Mouse (Mus musculus): ENCODE measurements around the gene Krt9. TPM values are rescaled to one million over a fixed set of nuclear protein-coding genes. Genes with fewer than 3 reads are reported as not detected.

Gene Krt9
- polyA plus RNA-seq, 1 experiment from 2014 or later: not detected

DNA sequence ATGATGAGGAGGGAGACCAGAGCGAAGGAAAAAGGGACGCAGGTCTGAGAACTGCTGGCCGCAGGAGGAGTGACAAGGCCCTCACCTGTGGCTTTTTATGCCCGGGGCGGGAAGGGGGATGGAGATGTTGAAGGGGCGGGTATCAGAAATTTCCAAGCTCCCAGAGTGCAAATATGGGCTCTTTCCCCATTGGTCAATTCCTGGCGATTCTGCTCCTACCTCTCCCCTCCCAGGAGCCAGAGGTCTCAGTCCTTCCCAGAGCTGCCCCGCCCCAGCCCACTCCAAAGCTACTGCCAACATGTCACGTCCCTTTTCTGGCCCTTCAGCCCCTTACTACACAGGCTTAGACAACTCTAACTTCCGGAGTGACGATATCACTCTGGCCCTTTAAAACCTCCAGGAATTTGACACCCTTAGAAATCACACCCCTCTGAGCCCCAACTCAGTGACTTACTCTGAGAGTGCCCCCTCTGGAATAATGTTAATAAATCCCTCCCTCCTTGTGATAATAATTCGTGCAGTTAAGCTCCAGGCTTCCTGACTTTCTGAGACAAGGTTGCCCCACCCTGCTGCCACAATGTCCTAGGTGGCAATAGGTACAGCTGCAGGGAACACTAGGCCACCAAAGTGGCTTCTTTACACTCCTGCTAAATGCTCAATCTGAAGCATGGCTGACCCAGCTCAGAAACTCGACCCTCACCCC is 47.0 kb downstream of the Krt9 start:
- Histone ChIP-seq H3K36me3 (replicated peaks) (no peaks in the 10 kb centered on the region), H3K4me3 (replicated peaks) (peak overlapping the region; percentile 23), H3K4me2 (peak overlapping the region; percentile 55), H3K9me3 (no peaks in the 10 kb centered on the region), H3K27me3 (peaks cover 42% of the 10 kb centered on the region), H3K27ac (no peak overlapping the region), H3K4me1 (peaks cover 9% of the 10 kb centered on the region), H3K9ac (no peak overlapping the region; the same call in 1 of the 2 replicates)
- ATAC-seq (ENCODE audit: low FRiP score): no peak
- WGBS: 2% methylated on average over 13 of the region's 13 CpGs

DNA sequence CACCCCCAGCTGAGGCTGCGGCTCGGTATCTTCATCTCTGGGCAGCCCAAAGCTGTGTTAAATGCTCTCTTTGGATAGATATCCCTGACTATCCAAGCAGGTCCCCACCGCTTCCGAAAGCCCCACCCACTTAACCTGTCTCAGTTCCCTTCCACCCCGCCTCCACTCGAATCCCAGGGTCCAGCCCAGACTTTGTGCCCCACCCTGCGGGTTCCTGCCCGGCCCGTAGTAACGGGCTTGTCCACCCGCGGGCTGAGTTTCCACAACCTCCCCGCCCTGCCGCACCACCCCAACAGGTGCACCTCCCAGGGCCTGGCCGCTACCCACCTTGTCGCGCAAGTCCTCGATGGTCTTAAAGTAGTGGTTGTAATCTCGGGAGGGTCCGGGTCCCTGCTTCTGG is 47.9 kb downstream of the Krt9 start:
- no peak for ATAC-seq (ENCODE audit: low FRiP score)
- H3K9me3 ChIP-seq: no peaks in the 10 kb centered on the region
- WGBS: under 1% methylated on average over 20 of the region's 20 CpGs

DNA sequence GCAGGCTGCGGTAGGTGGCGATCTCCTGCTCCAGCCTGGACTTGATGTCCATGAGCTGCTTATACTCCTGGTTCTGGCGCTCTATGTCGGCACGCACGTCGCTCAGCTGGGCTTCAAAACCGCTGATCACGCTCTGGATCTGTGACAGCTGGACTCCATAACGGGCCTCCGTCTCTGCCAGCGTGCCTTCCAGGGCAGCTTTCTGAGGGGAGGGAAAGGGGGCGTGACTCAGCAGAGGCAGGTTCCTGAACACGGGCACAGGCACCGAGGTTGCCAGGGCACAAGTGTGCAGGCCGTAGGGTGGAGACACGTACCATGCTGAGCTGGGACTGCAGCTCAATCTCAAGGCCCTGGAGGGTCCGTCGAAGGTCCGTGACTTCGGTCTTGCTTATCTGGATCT is 52.1 kb downstream of the Krt9 start:
- Histone ChIP-seq H3K36me3 (replicated peaks) (no peaks in the 10 kb centered on the region), H3K27me3 (peaks cover 33% of the 10 kb centered on the region), H3K9me3 (no peaks in the 10 kb centered on the region), H3K4me3 (replicated peaks) (no peak overlapping the region), H3K4me2 (no peak overlapping the region), H3K27ac (no peak overlapping the region), H3K4me1 (peaks cover 33% of the 10 kb centered on the region), H3K9ac (no peak overlapping the region)
- WGBS: 89% methylated on average over 21 of the region's 21 CpGs
- ATAC-seq (ENCODE audit: low FRiP score): no peak

More for the DNA sequence above, 47.9 kb downstream of the Krt9 start:
- Histone ChIP-seq H3K36me3 (replicated peaks) (no peaks in the 10 kb centered on the region), H3K9ac (no peak overlapping the region), H3K4me2 (peak overlapping the region; percentile 55), H3K27me3 (peaks cover 42% of the 10 kb centered on the region), H3K4me3 (replicated peaks) (peak overlapping the region; percentile 23), H3K4me1 (peaks cover 9% of the 10 kb centered on the region), H3K27ac (no peak overlapping the region)

DNA sequence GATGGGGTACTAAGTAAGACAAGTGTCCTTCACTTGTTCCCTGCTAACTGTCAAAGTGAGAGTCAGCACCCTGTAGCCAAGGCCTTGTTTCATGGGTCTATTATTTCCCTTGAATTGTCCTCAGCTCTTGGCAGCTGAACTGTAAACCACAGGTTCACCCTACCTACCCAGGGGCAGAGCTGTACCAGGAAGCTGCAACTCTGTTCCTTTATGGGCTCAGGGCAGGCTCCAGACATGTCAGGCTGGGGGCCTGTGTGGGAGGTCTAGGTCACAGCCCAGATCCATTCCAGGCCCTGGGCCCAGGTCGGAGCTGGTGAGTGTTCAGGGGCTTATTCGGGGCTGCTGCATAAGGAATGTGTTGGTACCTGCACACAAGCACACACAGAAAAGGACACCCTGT is 53.7 kb downstream of the Krt9 start:
- no peak overlapping the region for H3K4me3 ChIP-seq (replicated peaks)
- no peak overlapping the region for H3K27ac ChIP-seq
- WGBS: 86% methylated on average over 2 of the region's 2 CpGs
- no peak overlapping the region for H3K4me2 ChIP-seq
- H3K27me3 ChIP-seq: peaks cover 18% of the 10 kb centered on the region
- no peak overlapping the region for H3K9ac ChIP-seq
- H3K36me3 ChIP-seq (replicated peaks): no peaks in the 10 kb centered on the region
- no peak for ATAC-seq (ENCODE audit: low FRiP score)
- H3K4me1 ChIP-seq: peaks cover 24% of the 10 kb centered on the region
- no peaks in the 10 kb centered on the region for H3K9me3 ChIP-seq

DNA sequence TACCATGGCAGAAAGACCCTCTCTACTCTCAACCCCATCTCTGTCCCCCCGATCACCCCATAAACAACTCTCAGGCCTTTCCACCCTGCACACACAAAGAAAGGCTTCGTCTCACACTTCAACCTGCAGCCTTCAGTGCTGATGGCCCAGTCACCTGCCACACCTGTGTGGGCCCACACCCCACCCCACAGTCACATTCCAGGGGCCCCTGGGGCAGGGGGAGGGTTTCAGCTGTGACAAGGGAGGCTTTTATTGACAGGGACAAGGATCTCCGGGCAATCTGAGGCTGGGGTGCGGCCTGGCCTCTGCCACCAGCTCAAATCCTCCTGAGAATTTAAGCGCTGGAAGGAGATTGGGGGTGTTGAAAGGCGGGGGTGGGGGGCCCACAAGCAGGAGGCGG is 54.2 kb downstream of the Krt9 start:
- no peak overlapping the region for H3K4me2 ChIP-seq
- H3K9ac ChIP-seq: no peak overlapping the region
- H3K4me3 ChIP-seq (replicated peaks): no peak overlapping the region
- peaks cover 24% of the 10 kb centered on the region for H3K4me1 ChIP-seq
- no peaks in the 10 kb centered on the region for H3K36me3 ChIP-seq (replicated peaks)
- H3K27ac ChIP-seq: no peak overlapping the region
- H3K9me3 ChIP-seq: no peaks in the 10 kb centered on the region
- no peak for ATAC-seq (ENCODE audit: low FRiP score)
- 34% methylated on average over 7 of the region's 7 CpGs for WGBS
- peaks cover 12% of the 10 kb centered on the region for H3K27me3 ChIP-seq

DNA sequence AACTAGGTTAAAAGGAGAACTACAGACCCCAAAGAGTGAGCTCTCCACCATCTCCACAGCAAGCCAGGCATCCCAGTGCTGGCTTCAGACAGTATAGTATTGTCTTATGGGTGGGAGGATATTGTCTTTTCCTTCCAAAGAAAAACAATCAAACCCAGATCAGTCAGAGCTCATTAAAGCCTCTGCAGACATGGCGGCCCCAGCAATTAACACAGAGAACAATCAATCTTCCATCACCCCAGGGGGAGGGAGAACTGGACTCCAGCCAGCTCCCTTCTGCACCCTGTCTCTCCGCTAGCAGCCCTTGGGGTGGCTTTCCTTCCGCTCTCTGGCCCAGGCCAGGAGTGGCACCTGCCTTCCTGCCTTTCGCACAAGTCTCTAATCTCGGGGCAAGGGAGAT is 55.4 kb downstream of the Krt9 start:
- H3K4me1 ChIP-seq: peaks cover 24% of the 10 kb centered on the region
- no peak overlapping the region for H3K4me2 ChIP-seq
- no peak overlapping the region for H3K9ac ChIP-seq
- H3K9me3 ChIP-seq: no peaks in the 10 kb centered on the region
- no peak overlapping the region for H3K27ac ChIP-seq
- ATAC-seq (ENCODE audit: low FRiP score): no peak
- peaks cover 10% of the 10 kb centered on the region; the same call in 1 of the 2 replicates for H3K27me3 ChIP-seq
- 39% methylated on average over 5 of the region's 5 CpGs for WGBS
- H3K4me3 ChIP-seq (replicated peaks): no peak overlapping the region
- no peaks in the 10 kb centered on the region for H3K36me3 ChIP-seq (replicated peaks)

Other genes with a start within 250 kb of the Krt9 start
- gene Krtap9-5, start 244.8 kb downstream of the Krt9 start, polyA plus RNA-seq (2016; fragmentation: Nextera tagmentation; extraction: Ambion mirVana): not detected in 2 replicates
- gene Krtap29-1, start 214.2 kb downstream of the Krt9 start, polyA plus RNA-seq (2016; fragmentation: Nextera tagmentation; extraction: Ambion mirVana): not detected in 2 replicates
- not detected in 2 replicates for gene Krtap16-1, start 206.6 kb downstream of the Krt9 start, polyA plus RNA-seq (2016; fragmentation: Nextera tagmentation; extraction: Ambion mirVana)
- not detected in 2 replicates for gene Krtap17-1, start 199.3 kb downstream of the Krt9 start, polyA plus RNA-seq (2016; fragmentation: Nextera tagmentation; extraction: Ambion mirVana)
- not detected in 2 replicates for gene Krt33a, start 177.0 kb downstream of the Krt9 start, polyA plus RNA-seq (2016; fragmentation: Nextera tagmentation; extraction: Ambion mirVana)
- not detected in 2 replicates for gene Krt33b, start 163.4 kb downstream of the Krt9 start, polyA plus RNA-seq (2016; fragmentation: Nextera tagmentation; extraction: Ambion mirVana)
- not detected in 2 replicates for gene Krt34, start 151.7 kb downstream of the Krt9 start, polyA plus RNA-seq (2016; fragmentation: Nextera tagmentation; extraction: Ambion mirVana)
- not detected in 2 replicates for gene Krt31, start 142.7 kb downstream of the Krt9 start, polyA plus RNA-seq (2016; fragmentation: Nextera tagmentation; extraction: Ambion mirVana)
- gene Krt32, start 105.0 kb downstream of the Krt9 start, polyA plus RNA-seq (2016; fragmentation: Nextera tagmentation; extraction: Ambion mirVana): not detected in 2 replicates
- not detected in 2 replicates for gene Krt35, start 97.0 kb downstream of the Krt9 start, polyA plus RNA-seq (2016; fragmentation: Nextera tagmentation; extraction: Ambion mirVana)
- gene Krt36, start 87.6 kb downstream of the Krt9 start, polyA plus RNA-seq (2016; fragmentation: Nextera tagmentation; extraction: Ambion mirVana): not detected in 2 replicates
- gene Krt13, start 71.7 kb downstream of the Krt9 start, polyA plus RNA-seq (2016; fragmentation: Nextera tagmentation; extraction: Ambion mirVana): not detected in 2 replicates
- gene Krt15, start 57.3 kb downstream of the Krt9 start, polyA plus RNA-seq (2016; fragmentation: Nextera tagmentation; extraction: Ambion mirVana): 2.4 and 6.0 TPM in 2 replicates
- 2.0 and 2.7 TPM in 2 replicates for gene Krt19, start 44.6 kb downstream of the Krt9 start, polyA plus RNA-seq (2016; fragmentation: Nextera tagmentation; extraction: Ambion mirVana)
- 5.1 and 7.0 TPM in 2 replicates for gene Krt14, start 14.3 kb upstream of the Krt9 start, polyA plus RNA-seq (2016; fragmentation: Nextera tagmentation; extraction: Ambion mirVana)
- gene Krt16, start 55.7 kb upstream of the Krt9 start, polyA plus RNA-seq (2016; fragmentation: Nextera tagmentation; extraction: Ambion mirVana): not detected in 2 replicates
- 0.51 and 0.91 TPM in 2 replicates for gene Krt17, start 67.8 kb upstream of the Krt9 start, polyA plus RNA-seq (2016; fragmentation: Nextera tagmentation; extraction: Ambion mirVana)
- gene Krt42, start 76.6 kb upstream of the Krt9 start, polyA plus RNA-seq (2016; fragmentation: Nextera tagmentation; extraction: Ambion mirVana): not detected in 2 replicates
- gene Eif1, start 126.6 kb upstream of the Krt9 start, polyA plus RNA-seq (2016; fragmentation: Nextera tagmentation; extraction: Ambion mirVana): 1,544 and 1,585 TPM in 2 replicates
- gene Gast, start 141.2 kb upstream of the Krt9 start, polyA plus RNA-seq (2016; fragmentation: Nextera tagmentation; extraction: Ambion mirVana): 1.1 TPM in 1 of 2 replicates, not detected in the other
- gene Hap1, start 162.9 kb upstream of the Krt9 start, polyA plus RNA-seq (2016; fragmentation: Nextera tagmentation; extraction: Ambion mirVana): 96.3 and 116 TPM in 2 replicates
- 37.6 and 40.5 TPM in 2 replicates for gene Jup, start 204.5 kb upstream of the Krt9 start, polyA plus RNA-seq (2016; fragmentation: Nextera tagmentation; extraction: Ambion mirVana)
- gene P3h4, start 221.6 kb upstream of the Krt9 start, polyA plus RNA-seq (2016; fragmentation: Nextera tagmentation; extraction: Ambion mirVana): 15.9 and 18.9 TPM in 2 replicates
- gene Fkbp10, start 222.5 kb upstream of the Krt9 start, polyA plus RNA-seq (2016; fragmentation: Nextera tagmentation; extraction: Ambion mirVana): 27.0 and 32.1 TPM in 2 replicates
- 106 and 111 TPM in 2 replicates for gene Nt5c3b, start 248.6 kb upstream of the Krt9 start, polyA plus RNA-seq (2016; fragmentation: Nextera tagmentation; extraction: Ambion mirVana)
- 0.51 and 0.74 TPM in 2 replicates for gene Klhl10, start 248.7 kb upstream of the Krt9 start, polyA plus RNA-seq (2016; fragmentation: Nextera tagmentation; extraction: Ambion mirVana)

Data from forebrain, embryonic 12.5 days (tissue).